Mouse (Mus musculus) kidney, postnatal 14 days (tissue): ENCODE measurements around the gene Atoh8.

ENCODE experiments used
- DNase-seq: peaks from one replicate; pipeline ENCODE4 v3.0.0; 2022; ENCODE audit warnings: mixed read lengths

Atoh8 gene

GRCm38 (mm10) chr6:72235098-72235806, at the start of gene Atoh8:
Gene Atoh8, minus strand, starts transcription at chr6:72235577.
- DNase-seq, result peak; percentile 76

GRCm38 (mm10) chr6:72283914-72284313, 48.5 kb upstream of the Atoh8 start:
- DNase-seq, result peak; percentile 64

GRCm38 (mm10) chr6:72280410-72280998, 45.1 kb upstream of the Atoh8 start:
- DNase-seq, result no peak

GRCm38 (mm10) chr6:72279505-72279904, 44.1 kb upstream of the Atoh8 start:
- no peak for DNase-seq

GRCm38 (mm10) chr6:72278835-72279234, 43.5 kb upstream of the Atoh8 start:
- no peak for DNase-seq

GRCm38 (mm10) chr6:72277508-72278166, 42.3 kb upstream of the Atoh8 start:
- peak; percentile 53 for DNase-seq

- DNase-seq, result no peak
These were observed 41.6 kb upstream of the Atoh8 start for GRCm38 (mm10) chr6:72276972-72277441.

GRCm38 (mm10) chr6:72276141-72276540, 40.8 kb upstream of the Atoh8 start:
- no peak for DNase-seq

GRCm38 (mm10) chr6:72275527-72275926, 40.1 kb upstream of the Atoh8 start:
- no peak for DNase-seq

GRCm38 (mm10) chr6:72273153-72273552, 37.8 kb upstream of the Atoh8 start:
- DNase-seq, result no peak

- no peak for DNase-seq
These were observed 36.9 kb upstream of the Atoh8 start for GRCm38 (mm10) chr6:72272161-72272696.

- DNase-seq, result no peak
These were observed 35.7 kb upstream of the Atoh8 start for GRCm38 (mm10) chr6:72270952-72271519.

GRCm38 (mm10) chr6:72270258-72270657, 34.9 kb upstream of the Atoh8 start:
- no peak for DNase-seq

- no peak for DNase-seq
These were observed 32.9 kb upstream of the Atoh8 start for GRCm38 (mm10) chr6:72268149-72268847.

- DNase-seq, result peak; percentile 35
These were observed 30.3 kb upstream of the Atoh8 start for GRCm38 (mm10) chr6:72265664-72266063.

GRCm38 (mm10) chr6:72263679-72264265, 28.4 kb upstream of the Atoh8 start:
- no peak for DNase-seq

GRCm38 (mm10) chr6:72261683-72262320, 26.4 kb upstream of the Atoh8 start:
- no peak for DNase-seq

GRCm38 (mm10) chr6:72260981-72261682, 25.8 kb upstream of the Atoh8 start:
- DNase-seq, result peak; percentile 93

GRCm38 (mm10) chr6:72259474-72259873, 24.1 kb upstream of the Atoh8 start:
- DNase-seq, result no peak

- DNase-seq, result no peak
These were observed 19.9 kb upstream of the Atoh8 start for GRCm38 (mm10) chr6:72255294-72255693.

GRCm38 (mm10) chr6:72254588-72255075, 19.3 kb upstream of the Atoh8 start:
- DNase-seq, result no peak
